Mouse (Mus musculus): ENCODE data around the gene Tmem40.

The Tmem40 gene

GRCm38 (mm10) chr6:115768207-115768606, 6.0 kb upstream of the Tmem40 start:
- DNase-seq: no peak

- DNase-seq: no peak
These were observed 5.1 kb upstream of the Tmem40 start for GRCm38 (mm10) chr6:115767357-115767756.

- peak; percentile 8 for DNase-seq
These were observed 2.0 kb upstream of the Tmem40 start for GRCm38 (mm10) chr6:115764179-115764578.

GRCm38 (mm10) chr6:115760982-115761381, 1.2 kb downstream of the Tmem40 start:
- DNase-seq: no peak

- DNase-seq: no peak
These were observed 2.1 kb downstream of the Tmem40 start for GRCm38 (mm10) chr6:115760137-115760536.

- no peak for DNase-seq
These were observed 2.7 kb downstream of the Tmem40 start for GRCm38 (mm10) chr6:115759461-115759860.

- DNase-seq: no peak
These were observed 3.2 kb downstream of the Tmem40 start for GRCm38 (mm10) chr6:115758981-115759435.

- no peak for DNase-seq
These were observed 6.7 kb downstream of the Tmem40 start for GRCm38 (mm10) chr6:115755536-115755935.

- no peak for DNase-seq
These were observed 15.9 kb downstream of the Tmem40 start for GRCm38 (mm10) chr6:115746326-115746725.

- DNase-seq: no peak
These were observed 18.6 kb downstream of the Tmem40 start for GRCm38 (mm10) chr6:115743569-115743968.

- DNase-seq: no peak
These were observed 23.2 kb downstream of the Tmem40 start for GRCm38 (mm10) chr6:115739056-115739455.

- no peak for DNase-seq
These were observed 27.3 kb downstream of the Tmem40 start for GRCm38 (mm10) chr6:115734909-115735308.

- DNase-seq: no peak
These were observed 29.8 kb downstream of the Tmem40 start for GRCm38 (mm10) chr6:115732341-115732928.

- DNase-seq: no peak
These were observed 31.5 kb downstream of the Tmem40 start for GRCm38 (mm10) chr6:115730560-115731342.

GRCm38 (mm10) chr6:115727570-115727969, 34.6 kb downstream of the Tmem40 start:
- no peak for DNase-seq

- DNase-seq: no peak
These were observed 35.1 kb downstream of the Tmem40 start for GRCm38 (mm10) chr6:115727108-115727507.

GRCm38 (mm10) chr6:115722246-115722645, 40.0 kb downstream of the Tmem40 start:
- DNase-seq: no peak

- no peak for DNase-seq
These were observed 44.3 kb downstream of the Tmem40 start for GRCm38 (mm10) chr6:115717715-115718558.

GRCm38 (mm10) chr6:115717101-115717652, 45.0 kb downstream of the Tmem40 start:
- no peak for DNase-seq

- DNase-seq: no peak
These were observed 50.9 kb downstream of the Tmem40 start for GRCm38 (mm10) chr6:115711261-115711660.

- DNase-seq: no peak
These were observed 59.3 kb downstream of the Tmem40 start for GRCm38 (mm10) chr6:115702901-115703300.

GRCm38 (mm10) chr6:115701302-115701701, 60.9 kb downstream of the Tmem40 start:
- DNase-seq: no peak

GRCm38 (mm10) chr6:115700778-115701177, 61.4 kb downstream of the Tmem40 start:
- no peak for DNase-seq
